Mouse (Mus musculus) brain, adult 2 months (tissue): ENCODE measurements around the gene Hip1r.

Experiments
- DNase-seq: peaks from one replicate; pipeline ENCODE4 v3.0.0; 2011; ENCODE audit warnings: low read depth, low spot score

Gene Hip1r

DNA sequence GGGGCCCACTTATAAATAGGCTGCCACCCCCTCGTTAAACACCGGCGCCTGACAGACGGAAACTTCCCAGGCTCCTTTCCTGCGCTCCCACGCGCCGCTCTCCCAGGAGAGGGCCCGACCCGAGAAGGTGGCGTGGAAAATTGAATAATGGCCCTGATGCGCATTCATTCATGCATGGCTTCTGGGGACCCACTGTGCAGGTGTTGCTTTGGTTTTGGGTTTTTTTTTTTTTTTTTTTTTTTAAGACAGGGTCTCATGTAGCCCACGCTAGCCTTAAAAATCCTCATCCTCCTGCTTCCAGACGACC is 704 bp downstream of the Hip1r start:
- DNase-seq, result no peak

DNA sequence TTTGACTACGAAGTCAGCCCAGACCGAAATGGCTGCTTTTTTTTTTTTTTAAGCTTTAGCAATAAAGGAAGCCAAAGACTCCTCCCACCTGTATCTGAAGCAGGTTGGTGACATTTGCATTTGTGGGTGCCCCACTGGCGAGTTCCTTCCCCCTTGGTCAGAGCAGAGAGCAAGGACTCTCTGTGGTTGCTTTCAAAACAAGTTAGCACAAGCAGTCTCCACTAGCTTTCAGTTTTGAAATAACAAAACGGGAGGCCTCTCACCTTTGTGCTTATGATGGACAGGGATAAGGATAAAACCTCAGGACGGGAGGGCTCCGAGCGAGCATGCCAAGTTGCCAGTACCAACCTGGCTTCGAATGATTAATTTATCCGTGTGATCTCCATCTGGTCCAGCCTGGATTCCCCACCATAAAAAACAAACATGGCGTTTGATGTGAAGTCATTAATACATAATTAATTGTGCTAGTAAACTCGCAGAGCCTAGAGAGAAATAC is 1.2 kb downstream of the Hip1r start:
- DNase-seq, result no peak

DNA sequence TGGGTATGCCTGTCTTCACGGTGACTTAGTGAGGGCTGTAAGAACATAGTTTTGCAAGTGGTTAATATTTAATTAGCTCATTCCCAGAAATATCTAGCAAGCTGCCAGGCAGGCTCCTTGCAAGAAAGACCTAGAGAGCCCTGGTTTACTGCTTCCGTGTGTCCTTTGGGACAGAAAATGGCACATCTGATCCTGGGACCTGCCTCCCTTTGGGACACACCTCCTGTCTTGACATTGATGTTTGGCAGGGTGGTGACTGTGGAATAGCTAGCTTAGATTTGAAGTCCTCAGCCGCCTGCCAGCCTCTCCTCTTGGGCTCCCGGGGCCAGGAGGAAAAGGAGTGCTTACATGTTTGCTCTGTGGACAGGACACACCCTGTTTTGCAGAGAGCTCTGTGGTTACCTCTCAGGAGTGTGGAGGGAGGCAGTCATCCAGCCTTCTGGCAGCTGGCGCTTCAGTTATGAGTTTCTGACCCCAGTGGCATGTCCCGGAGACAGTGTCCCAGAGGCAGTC is 2.3 kb downstream of the Hip1r start:
- DNase-seq, result no peak

DNA sequence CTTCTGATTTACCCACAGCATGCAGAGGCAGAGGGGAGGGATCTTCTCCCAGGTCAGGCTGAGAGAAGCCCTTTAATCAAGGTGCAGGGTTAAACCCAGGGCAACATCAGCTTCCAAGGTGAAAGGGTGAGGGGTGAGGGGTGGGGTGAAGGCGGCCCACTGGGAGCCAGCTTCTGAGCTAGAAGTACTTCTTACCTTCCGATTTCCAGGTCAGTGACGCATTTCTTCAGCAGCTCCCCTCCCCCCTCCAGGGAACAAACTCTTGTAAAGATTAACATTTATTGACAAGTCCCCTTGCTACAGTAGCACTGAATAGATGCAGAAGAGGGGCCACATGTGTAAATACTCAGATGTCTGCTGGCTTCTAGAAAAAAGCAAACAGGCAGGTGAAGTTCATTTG is 3.8 kb downstream of the Hip1r start:
- DNase-seq, result no peak

DNA sequence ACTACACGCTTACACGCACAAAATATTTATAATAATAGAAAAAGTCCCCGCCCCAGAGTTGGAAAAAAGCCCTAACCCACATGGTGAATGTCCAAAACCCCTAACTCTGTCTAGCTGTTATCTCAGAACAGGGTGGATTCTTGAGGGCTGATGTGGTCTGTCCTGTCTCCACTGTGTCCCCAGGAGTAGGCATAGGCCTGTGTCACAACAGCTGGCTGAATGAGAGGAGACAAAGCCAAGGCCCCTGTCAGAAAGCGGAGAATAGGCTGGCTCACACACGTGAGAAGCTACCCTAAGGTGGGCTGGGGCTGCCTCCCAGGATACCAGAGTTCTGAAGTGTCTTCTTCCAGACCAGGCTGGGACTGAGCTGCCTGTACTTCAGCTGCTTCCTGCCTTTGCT is 4.7 kb downstream of the Hip1r start:
- no peak for DNase-seq

DNA sequence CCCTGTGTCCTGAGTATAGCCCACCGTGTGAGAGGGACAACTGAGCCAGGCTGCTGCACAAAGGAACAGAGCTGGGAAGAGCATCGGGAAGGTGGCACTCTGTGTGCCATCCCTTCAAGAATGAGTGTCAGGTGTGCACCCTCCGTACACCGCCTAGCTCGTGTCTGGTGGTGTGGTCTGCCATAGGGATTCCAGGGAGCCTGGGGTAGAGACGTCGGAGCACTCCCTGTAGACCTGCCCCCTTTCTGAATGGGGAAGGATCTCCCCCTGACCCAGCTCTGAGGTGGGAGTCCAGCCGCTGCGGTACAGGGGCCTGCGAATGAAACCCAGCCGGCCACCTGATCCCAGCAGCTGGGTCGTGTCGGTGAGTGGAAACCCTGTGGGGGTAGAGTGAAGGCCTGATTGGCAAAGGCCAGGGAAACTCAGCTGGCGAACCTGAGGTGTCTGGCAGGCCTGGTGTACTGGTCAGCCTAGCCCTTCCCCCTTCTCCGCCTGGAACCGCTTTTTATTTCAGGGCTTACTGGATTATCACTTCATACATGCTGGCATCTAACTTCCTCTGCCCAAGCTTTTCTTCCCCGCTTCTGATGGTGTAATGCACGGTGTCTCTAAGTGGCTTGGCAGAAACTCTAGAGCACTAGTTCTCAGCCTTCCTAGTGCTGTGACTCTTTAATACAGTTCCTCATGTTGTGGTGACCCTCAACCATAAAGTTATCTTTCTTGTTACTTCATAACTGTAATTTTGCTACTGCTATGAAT is 6.0 kb downstream of the Hip1r start:
- no peak for DNase-seq

DNA sequence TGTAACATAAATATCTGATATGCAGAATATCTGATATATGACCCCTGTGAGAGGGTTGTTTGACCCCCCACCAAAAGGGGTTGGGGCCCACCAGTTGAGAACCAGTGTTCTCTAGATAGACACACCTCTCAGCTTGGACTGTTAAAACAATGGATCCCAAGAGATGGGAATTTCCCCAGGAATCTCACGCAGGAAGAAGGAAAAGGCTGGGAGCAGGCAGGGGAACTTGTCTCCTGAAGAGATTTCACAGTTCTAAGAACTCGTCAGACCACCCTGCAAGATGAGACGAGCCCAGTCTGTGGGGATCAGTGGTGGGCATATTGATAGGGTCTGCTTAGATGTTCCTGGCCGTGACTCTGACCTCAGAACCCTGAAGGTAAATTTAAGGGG is 6.5 kb downstream of the Hip1r start:
- no peak for DNase-seq

DNA sequence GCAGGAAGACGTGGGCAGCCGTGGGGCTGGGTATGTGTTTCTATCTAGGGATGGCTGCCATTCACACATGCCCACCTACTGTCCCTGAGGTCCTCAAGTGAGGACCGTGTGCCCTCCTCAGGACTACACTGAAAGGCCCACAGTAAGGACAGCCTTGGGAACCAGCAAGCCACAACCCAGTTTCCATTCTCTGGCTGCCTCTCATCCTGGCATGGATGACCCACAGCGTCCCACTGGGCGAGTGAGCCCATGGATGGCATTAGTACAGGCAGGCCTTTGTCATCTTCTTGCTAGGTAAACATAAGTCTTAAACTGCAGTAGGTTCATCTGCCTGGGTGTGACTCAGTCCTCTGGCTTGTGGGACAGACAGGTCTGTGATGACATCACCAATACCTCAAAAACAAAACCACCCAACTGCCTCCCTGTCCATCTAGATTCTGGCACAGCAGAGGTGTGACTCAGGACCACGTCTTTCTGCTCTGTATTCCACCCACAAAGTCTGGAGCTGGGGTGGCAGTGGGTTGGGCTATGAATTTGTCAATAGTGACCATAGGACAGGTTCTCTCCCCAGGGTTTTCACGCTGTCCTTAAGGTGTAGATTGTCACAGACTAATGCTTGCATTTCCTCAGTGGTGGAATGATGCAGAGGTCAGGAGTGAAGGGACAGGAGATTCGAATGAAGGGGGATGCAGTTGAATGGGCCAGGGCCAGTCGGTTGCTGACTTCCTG is 7.3 kb downstream of the Hip1r start:
- DNase-seq, result peak; percentile 62

DNA sequence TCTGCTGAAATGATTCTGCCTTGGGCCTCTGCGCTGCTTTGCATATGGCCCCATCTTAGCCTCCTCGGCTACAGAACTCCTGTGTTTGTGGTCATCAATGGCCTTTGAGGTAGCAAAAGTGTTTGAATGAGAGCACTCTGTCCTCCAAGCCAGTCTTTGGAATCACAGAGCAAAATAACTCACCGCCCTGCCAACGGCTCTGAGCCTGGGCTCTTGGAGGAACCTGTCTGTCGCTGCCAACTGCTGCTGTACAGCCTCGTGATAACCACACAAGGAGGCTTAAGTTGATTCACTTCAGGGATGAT is 7.8 kb downstream of the Hip1r start:
- peak; percentile 74 for DNase-seq

DNA sequence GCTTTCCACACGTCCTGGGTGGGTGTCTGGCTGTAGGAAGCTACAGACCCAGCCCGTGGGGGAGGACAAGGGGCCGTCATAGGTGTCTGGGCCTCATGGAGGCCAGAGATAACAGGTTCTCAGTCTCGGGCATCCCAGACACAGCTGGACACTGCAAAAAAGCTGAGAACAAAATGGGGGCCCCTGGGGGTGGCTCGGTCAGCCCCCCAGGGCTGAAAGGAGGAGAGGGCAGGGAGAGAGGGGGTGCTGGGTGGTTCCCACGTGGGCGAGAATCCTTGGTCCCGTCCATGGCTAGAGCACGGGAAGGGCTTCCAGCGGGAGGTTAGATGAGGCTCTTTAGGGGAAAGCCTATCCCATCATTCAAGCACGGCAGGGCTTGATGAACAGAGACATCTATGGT is 9.4 kb downstream of the Hip1r start:
- no peak for DNase-seq

DNA sequence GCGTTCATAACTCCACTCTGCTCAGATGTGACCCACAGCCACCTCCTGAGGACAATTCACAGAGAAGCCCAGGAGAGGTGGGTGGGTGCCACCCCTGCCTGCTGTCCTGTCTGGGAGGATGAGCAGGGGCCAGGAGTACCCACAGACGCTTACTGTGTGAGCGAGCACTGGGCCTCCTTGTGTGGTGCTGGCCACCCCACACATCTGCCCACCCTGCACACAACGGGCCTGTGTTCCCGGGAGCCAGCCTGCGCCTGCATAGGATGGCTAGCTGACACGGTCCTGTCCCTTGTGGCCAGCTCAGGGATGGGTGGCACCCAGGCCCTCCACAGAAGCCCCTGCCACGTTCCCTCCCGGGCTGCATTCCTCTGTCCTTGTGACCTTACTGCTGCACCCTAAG is 12.0 kb downstream of the Hip1r start:
- peak; percentile 84 for DNase-seq

DNA sequence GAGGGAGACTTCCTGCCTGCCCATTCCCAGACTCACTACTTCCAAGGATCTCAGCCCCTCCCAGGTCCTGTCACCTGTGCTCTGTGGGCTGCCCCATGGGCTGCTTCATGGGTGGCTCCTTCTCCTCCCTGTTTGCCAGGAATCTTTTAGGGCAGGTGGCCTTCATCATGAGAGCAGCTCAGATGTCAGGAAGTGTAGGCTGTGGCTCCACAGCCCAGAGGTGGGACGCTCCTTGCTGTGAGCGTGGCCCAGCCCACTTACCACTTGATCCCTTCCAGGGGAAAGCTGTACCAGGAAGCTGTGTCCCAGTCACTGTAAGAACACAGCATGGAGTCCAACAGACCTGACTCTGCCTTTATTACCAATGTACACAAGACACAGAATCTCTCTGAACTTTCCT is 13.5 kb downstream of the Hip1r start:
- no peak for DNase-seq

DNA sequence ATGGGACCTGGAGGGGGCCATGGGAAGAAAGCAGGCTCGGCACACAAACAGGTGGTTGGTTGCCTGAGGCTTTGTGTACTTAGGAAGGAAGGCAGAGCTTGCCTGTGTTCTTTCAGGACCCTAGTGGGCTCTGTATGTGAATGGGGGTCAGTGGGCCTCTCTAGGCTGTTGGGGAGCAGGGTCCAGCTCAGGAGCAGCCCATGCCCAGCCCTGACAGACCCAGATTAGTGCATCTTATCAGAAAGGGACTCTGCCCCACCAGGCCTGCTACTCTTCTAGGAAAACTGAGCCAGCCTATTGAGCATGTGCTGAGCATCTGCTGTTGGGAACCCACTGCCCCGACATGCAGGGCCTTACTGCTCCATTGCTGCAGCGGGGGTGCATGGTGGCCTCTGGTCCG is 14.1 kb downstream of the Hip1r start:
- DNase-seq, result no peak

DNA sequence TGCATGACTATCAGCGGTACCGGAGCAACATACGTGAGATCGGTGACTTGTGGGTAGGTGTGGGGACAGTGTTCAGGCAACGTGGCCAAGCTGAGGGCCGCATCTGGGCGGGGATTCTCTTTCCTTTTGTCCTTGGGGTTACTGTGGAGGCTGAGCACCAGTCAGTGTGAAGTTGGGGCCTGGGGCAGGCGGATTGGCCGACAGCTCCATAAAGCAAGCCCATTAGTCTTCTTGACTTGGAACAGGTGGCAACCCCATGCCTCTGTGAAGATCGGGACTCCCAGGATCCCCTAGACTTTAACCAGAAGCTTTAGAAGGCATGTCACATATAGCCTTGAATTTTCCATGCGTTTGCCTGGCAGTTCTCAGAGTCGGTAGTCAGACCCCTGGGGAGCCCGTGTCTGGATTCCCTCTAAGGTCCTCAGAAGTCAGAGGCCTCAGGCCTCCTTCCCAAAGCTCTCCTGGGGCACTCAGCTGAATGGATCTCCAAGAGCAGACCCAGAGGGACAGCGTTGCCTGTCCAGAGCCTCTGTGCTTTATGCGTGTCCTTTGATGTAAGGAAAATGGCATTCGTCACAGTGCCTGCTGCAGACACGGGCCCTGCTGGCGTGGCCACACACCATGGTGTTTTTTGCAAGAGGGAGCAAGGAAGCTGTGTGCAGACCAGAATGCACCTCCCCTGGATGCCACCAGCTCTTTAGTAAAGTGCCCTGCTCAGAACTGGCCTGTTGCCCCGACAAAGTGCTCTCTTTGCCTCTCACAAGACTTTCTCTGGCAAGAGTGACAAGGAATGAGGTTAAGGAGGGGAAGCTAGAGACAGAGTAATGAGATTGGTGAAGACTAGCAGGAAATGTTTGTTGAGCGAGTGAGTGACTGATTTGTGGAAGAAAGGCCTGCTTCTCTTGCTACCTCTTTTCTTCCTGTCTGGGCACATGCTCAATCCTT is 16.8 kb downstream of the Hip1r start:
- no peak for DNase-seq

DNA sequence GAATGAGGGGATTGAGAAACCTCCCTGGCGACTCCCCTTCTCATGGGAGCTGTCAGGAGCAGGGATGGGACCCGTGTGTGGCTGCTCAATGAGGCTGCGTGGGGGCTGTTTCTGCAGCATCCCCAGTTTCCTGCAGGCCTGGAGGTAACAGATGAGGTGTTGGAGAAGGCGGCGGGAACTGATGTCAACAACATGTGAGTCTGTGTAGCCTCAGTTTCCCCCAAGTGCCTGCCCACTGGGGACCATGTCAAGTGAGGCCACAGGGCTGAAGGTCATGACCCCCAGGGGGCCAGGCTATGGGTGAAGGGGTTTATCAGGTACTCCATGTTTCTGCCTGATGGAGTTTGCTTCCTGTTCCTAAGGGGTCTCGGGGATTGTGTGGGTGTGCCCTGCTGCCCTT is 17.9 kb downstream of the Hip1r start:
- no peak for DNase-seq

DNA sequence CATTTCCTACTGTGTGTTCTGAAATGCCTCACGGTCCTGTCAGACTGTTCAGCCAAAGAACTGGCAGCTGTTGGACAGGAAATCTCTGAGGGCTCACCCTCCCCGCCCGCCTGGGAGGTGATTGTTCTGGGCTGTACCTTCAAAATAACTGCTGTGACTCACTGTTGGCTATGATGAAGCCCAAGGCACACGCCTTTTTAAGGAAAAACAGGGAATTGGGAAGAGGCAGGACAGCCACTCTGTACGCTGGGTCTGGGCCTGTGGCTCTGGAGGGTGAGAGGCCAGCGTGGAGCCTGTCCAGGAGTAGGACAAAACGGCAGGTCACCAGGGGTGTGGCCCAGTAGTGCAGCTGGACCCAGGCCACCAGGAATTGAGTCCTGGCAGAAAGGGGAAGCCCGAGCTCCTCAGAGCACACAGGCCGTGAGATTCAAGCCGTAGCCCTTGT is 18.8 kb downstream of the Hip1r start:
- DNase-seq, result peak; percentile 68

DNA sequence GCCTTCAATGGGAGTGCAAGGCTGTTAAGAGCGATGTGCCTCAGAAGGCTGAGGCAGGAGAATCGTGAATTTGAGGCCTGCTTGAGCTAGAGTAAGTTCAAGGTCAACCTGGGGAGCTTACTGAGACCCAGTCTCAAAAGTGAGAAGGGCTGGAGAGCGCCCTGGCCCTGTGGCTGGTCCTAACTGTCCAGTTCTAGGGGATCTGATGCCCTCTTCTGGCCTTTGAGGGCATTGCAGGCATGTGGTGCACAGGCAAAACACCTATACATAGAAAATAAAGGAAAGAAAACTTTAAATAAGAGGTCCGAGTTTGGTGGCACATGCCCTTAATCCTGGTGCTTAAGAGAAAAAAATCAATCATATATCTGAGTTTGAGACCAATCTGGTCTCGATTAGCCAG is 19.4 kb downstream of the Hip1r start:
- DNase-seq, result peak; percentile 86

DNA sequence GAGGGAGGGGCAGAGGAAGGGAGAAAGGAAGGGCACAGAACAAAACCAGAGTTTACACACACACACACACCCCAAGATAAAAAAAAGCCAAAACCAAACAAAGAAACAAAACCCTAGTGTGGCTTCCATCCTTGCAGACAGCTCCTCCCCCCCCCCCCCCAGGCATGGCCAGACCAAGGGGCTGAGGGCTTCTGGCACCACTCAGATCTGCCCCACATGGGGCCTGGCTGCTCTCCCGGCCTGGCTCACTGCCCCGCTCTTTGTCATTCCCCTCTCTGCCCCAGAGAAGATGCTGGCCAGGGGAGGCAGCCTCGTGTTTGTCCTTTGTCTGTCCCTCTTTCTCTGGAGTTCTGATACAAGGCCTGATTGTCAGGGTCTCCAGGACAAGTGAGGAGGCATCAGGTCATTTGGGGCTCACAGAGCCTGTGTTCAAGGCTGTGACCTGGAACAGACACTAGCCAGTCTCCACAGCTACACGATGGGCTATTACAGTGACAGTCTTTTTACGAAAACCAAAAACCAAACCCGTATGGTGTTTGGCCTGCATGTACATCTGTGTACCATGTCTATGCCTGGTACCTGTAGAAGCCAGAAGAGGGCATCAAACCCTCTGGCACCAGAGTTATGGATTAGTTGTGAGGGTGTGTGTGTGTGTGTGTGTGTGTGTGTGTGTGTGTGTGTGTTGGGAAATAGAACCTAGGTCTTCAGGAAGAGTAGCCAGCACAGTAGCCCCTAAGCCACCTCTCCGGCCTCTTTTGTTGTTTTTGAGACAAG is 20.0 kb downstream of the Hip1r start:
- peak; percentile 94 for DNase-seq

DNA sequence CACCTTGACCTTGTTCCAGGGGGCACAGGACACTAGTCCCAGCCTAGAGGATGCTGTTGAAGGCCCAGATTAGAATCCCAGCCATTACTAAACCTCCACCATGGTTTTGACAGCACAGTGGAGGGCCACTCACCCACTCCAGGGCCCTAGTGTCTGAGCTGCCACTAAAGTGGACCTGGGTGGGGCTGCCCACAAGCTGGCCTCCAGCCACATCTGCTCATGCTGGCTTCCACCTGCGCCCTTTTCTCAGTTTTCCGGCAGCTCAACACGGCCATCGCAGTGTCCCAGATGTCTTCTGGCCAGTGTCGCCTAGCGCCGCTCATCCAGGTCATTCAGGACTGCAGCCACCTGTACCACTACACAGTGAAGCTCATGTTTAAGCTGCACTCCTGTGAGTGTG is 21.0 kb downstream of the Hip1r start:
- DNase-seq, result no peak

DNA sequence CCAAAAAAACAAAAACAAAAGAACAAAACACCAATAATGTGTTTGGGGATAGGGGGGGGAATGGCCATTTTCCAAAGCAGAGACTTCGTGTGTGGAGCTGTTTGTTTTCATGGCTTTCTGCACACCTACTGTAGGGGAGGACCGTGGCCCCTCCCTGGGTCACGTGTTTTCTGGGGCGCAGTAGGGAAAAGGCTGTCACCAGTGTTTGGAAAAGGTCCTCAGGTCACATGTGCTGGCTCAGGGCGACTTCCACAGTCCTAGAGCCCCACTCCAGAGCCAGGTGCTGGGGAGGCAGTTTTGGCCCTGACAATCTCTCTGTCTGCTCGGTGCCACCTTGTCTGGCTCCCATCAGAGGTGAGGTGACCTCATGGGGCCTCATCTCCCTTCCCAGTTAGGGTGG is 22.0 kb downstream of the Hip1r start:
- DNase-seq, result no peak

DNA sequence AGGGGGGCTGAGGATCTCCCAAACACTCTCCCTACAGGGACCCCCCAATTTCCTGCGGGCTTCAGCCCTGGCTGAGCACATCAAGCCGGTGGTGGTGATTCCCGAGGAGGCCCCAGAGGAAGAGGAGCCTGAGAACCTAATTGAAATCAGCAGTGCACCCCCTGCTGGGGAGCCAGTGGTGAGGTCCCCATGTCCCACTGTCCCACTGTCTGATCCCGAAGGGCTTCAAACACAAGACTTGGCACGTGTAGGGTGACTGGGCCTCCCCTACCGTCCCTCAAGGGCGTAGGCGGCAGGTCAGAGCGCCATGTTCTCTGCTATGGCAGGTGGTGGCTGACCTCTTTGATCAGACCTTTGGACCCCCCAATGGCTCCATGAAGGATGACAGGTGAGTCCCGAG is 22.8 kb downstream of the Hip1r start:
- DNase-seq, result no peak
